Mouse (Mus musculus) ES-E14 (cell line): ENCODE measurements at regions not wholly inside any gene's neighbourhood (a gene's known extent, or its start where the extent isn't known, plus 50 kb on each side); places are given as distances from the start of the nearest gene placed in this dataset.

ENCODE experiments used
- CHD2 ChIP-seq: IDR thresholded peaks from 2 replicates; pipeline ENCODE4 v1.6.1; 2014; ENCODE audit warnings: mild to moderate bottlenecking, low read depth, low read length, inconsistent platforms
- MAFK ChIP-seq: IDR thresholded peaks from 2 replicates; pipeline ENCODE4 v1.6.1; 2014; ENCODE audit warnings: mild to moderate bottlenecking, low read depth, low read length, inconsistent platforms; ENCODE audit not compliant: insufficient read depth
- ZC3H11A ChIP-seq: IDR thresholded peaks from 2 replicates; pipeline ENCODE4 v1.6.1; 2012; ENCODE audit warnings: low read depth, mild to moderate bottlenecking, inconsistent platforms, low read length, borderline replicate concordance
- ZNF384 ChIP-seq: IDR thresholded peaks from 2 replicates; pipeline ENCODE4 v1.6.1; 2012; ENCODE audit warnings: low read depth, low read length, inconsistent platforms

- TF ChIP-seq ZNF384: no peak
- TF ChIP-seq CHD2: no peak
- no peak for TF ChIP-seq ZC3H11A
- TF ChIP-seq MAFK: no peak
Measured at GRCm38 (mm10) chr16:76130486-76130885, 108.4 kb upstream of the Samsn1 start.
